ENCODE assay signal across 8 mouse cellular contexts in the genomic region with DNA sequence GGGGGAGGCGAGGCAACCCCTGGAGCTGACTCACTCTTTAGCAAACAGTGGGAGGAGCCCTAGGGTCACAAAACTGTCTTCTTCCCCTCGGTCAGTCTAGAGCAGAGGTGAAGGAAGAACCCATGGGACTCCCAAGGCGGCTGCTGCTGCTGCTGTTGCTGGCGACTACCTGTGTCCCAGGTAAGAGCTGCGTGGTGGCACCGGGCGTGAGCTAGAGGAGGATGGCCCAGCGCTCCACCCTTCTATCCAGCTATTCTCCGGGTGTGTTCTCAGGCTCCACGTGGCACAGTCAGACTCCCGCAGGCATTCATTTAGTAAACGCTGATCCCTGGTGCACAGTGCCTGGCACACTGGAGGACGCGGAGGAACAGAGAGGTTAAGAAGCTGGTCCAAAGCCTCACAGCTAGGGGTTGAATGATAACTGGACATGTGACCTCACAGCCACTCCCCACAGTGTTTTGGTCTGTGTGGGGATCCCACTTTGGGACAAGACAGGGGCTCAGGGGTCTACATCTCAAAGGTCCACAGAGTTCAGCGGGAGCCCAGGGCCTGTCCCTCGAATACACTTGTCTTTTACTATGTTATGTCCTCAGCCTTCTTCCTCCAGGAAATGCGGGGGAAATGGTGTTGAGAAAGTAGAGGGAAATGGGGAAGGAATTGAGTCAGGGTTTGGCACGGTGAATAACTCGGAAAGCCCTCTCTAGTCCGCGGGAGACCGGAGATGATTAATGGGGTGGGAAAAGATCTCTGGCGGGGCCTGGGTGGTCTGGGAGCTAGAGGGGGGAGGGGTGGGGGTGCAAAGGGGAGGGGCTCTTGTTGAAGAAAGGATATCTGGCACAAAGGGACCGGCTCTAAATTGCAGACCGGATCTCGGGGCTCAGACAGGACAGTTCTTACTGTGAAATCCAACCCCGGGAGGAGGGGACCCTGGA. TPM values are rescaled to one million over a fixed set of nuclear protein-coding genes. Genes with fewer than 3 reads are reported as not detected.
DNase-seq lines count a peak whose midpoint lies in the region; ATAC-seq and TF ChIP-seq lines count a peak whose summit lies in the region.

A gene (plus strand): TSS at position 97 of the 932 bp plus-strand sequence.

- peak; percentile 78; the same call in 1 of the 2 replicates for TF ChIP-seq POLR2A in spleen, adult 2 months (IDR thresholded peaks at IDR 0.05; ENCODE audit: low read depth, low read length)

- peaks cover 44% of the 10 kb centered on the region for H3K4me1 ChIP-seq in spleen, adult 2 months (ENCODE audit: control insufficient read depth, insufficient read depth, insufficient read length)
- H3K4me1 ChIP-seq in forebrain, embryonic 16.5 days (replicated peaks; ENCODE audit: control insufficient read depth, insufficient read depth, low read length) = peaks cover 7% of the 10 kb centered on the region; the same call in 1 of the 2 replicates
- peaks cover 24% of the 10 kb centered on the region for H3K4me1 ChIP-seq in intestine, embryonic 14.5 days (replicated peaks; ENCODE audit: control insufficient read depth, insufficient read depth, low read length)
- no peaks in the 10 kb centered on the region; the same call in 1 of the 2 replicates for H3K4me1 ChIP-seq in liver, embryonic 16.5 days (ENCODE audit: control insufficient read depth, low read depth, low read length)
- peaks cover 11% of the 10 kb centered on the region for H3K4me1 ChIP-seq in neural tube, embryonic 12.5 days

- H3K4me2 ChIP-seq in forebrain, embryonic 16.5 days (ENCODE audit: low read length) = peak within 1 kb of the TSS; percentile 3
- peak within 1 kb of the TSS; percentile 44 for H3K4me2 ChIP-seq in intestine, embryonic 14.5 days (ENCODE audit: low read length)
- peak within 1 kb of the TSS; percentile 38 for H3K4me2 ChIP-seq in liver, embryonic 16.5 days (ENCODE audit: low read depth, low read length)
- H3K4me2 ChIP-seq in neural tube, embryonic 12.5 days (replicated peaks) = peak within 1 kb of the TSS; percentile 42

- WGBS in spleen, adult 2 months = 4% methylated on average over 27 of the region's 27 CpGs
- WGBS in forebrain, embryonic 16.5 days = 12% methylated on average over 27 of the region's 27 CpGs
- WGBS in intestine, embryonic 14.5 days = 2% methylated on average over 26 of the region's 27 CpGs
- 2% methylated on average over 27 of the region's 27 CpGs for WGBS in liver, embryonic 16.5 days (ENCODE audit: insufficient replicate concordance)
- WGBS in neural tube, embryonic 12.5 days = 9% methylated on average over 27 of the region's 27 CpGs

- no peaks in the 10 kb centered on the region for H3K9me3 ChIP-seq in forebrain, embryonic 16.5 days (ENCODE audit: control insufficient read depth, low read length)
- no peaks in the 10 kb centered on the region for H3K9me3 ChIP-seq in intestine, embryonic 14.5 days (ENCODE audit: control insufficient read depth, low read length)
- H3K9me3 ChIP-seq in liver, embryonic 16.5 days (replicated peaks; ENCODE audit: control insufficient read depth, low read length) = no peaks in the 10 kb centered on the region
- no peaks in the 10 kb centered on the region for H3K9me3 ChIP-seq in neural tube, embryonic 12.5 days

- H3K27me3 ChIP-seq in spleen, adult 2 months (ENCODE audit: control insufficient read depth, insufficient read depth, low read length) = no peaks in the 10 kb centered on the region
- H3K27me3 ChIP-seq in forebrain, embryonic 16.5 days (replicated peaks; ENCODE audit: control insufficient read depth, insufficient read depth, low read length) = peaks cover 2% of the 10 kb centered on the region; the same call in 1 of the 2 replicates
- H3K27me3 ChIP-seq in intestine, embryonic 14.5 days (replicated peaks; ENCODE audit: control insufficient read depth, insufficient read depth, low read length) = no peaks in the 10 kb centered on the region
- H3K27me3 ChIP-seq in liver, embryonic 16.5 days (ENCODE audit: control insufficient read depth, insufficient read depth, low read depth, low read length) = peaks cover 3% of the 10 kb centered on the region; the same call in 1 of the 2 replicates
- H3K27me3 ChIP-seq in neural tube, embryonic 12.5 days (replicated peaks) = no peaks in the 10 kb centered on the region

- peak; percentile 53 to 65 for DNase-seq in spleen, adult 2 months (ENCODE audit: low read depth in 1 of 2, low spot score in 2 of 2)
- no peak for DNase-seq in spleen, postnatal 14 days (ENCODE audit: low spot score in 2 of 2)
- DNase-seq in intestine, embryonic 14.5 days (ENCODE audit: low spot score) = no peak
- DNase-seq in cerebellum, postnatal 14 days = no peak
- DNase-seq in layer of hippocampus, postnatal 14 days (ENCODE audit: low spot score in 2 of 2) = no peak

- ATAC-seq in forebrain, embryonic 16.5 days = no peak
- ATAC-seq in intestine, embryonic 14.5 days (replicated peaks; ENCODE audit: low FRiP score, low TSS enrichment, low read depth) = peak; percentile 71
- ATAC-seq in liver, embryonic 16.5 days (ENCODE audit: low read depth) = peak; percentile 61
- ATAC-seq in neural tube, embryonic 12.5 days (ENCODE audit: low FRiP score, low read depth) = peak; percentile 63

- no peak within 1 kb of the TSS for H3K9ac ChIP-seq in forebrain, embryonic 16.5 days (replicated peaks; ENCODE audit: low read depth, low read length)
- peak within 1 kb of the TSS; percentile 40 for H3K9ac ChIP-seq in intestine, embryonic 14.5 days (ENCODE audit: low read length)
- H3K9ac ChIP-seq in liver, embryonic 16.5 days (ENCODE audit: low read depth, low read length) = peak within 1 kb of the TSS; percentile 43; the same call in 1 of the 2 replicates
- H3K9ac ChIP-seq in neural tube, embryonic 12.5 days = no peak within 1 kb of the TSS

- peaks cover 10% of the 10 kb centered on the region for H3K36me3 ChIP-seq in spleen, adult 2 months (ENCODE audit: control insufficient read depth, insufficient read depth, low read length)
- no peaks in the 10 kb centered on the region for H3K36me3 ChIP-seq in forebrain, embryonic 16.5 days (ENCODE audit: control insufficient read depth, insufficient read depth)
- H3K36me3 ChIP-seq in intestine, embryonic 14.5 days (ENCODE audit: control insufficient read depth, insufficient read depth, low read length) = no peaks in the 10 kb centered on the region
- no peaks in the 10 kb centered on the region for H3K36me3 ChIP-seq in liver, embryonic 16.5 days (ENCODE audit: control insufficient read depth, insufficient read depth)
- H3K36me3 ChIP-seq in neural tube, embryonic 12.5 days = no peaks in the 10 kb centered on the region

- peak within 1 kb of the TSS; percentile 72 for H3K4me3 ChIP-seq in spleen, adult 2 months (ENCODE audit: extremely low read depth, insufficient read depth, insufficient read length)
- H3K4me3 ChIP-seq in forebrain, embryonic 16.5 days (replicated peaks; ENCODE audit: low read length) = no peak within 1 kb of the TSS
- peak within 1 kb of the TSS; percentile 35 for H3K4me3 ChIP-seq in intestine, embryonic 14.5 days (ENCODE audit: low read depth, low read length)
- H3K4me3 ChIP-seq in liver, embryonic 16.5 days (ENCODE audit: low read depth, low read length) = peak within 1 kb of the TSS; percentile 52
- H3K4me3 ChIP-seq in neural tube, embryonic 12.5 days = no peak within 1 kb of the TSS

- peak within 1 kb of the TSS; percentile 81 for H3K27ac ChIP-seq in spleen, adult 2 months (ENCODE audit: insufficient read depth, low read length)
- H3K27ac ChIP-seq in forebrain, embryonic 16.5 days (ENCODE audit: low read length) = no peak within 1 kb of the TSS
- peak within 1 kb of the TSS; percentile 51 for H3K27ac ChIP-seq in intestine, embryonic 14.5 days (ENCODE audit: low read depth)
- H3K27ac ChIP-seq in liver, embryonic 16.5 days (ENCODE audit: low read length) = peak within 1 kb of the TSS; percentile 64
- no peak within 1 kb of the TSS for H3K27ac ChIP-seq in neural tube, embryonic 12.5 days

- TF ChIP-seq CTCF in spleen, adult 2 months (IDR thresholded peaks at IDR 0.05; ENCODE audit: extremely low read depth, insufficient read depth, insufficient read length, insufficient replicate concordance) = no peak

RNA-seq across cellular contexts. Expression of the gene that starts here (rescaled TPM):
- 51.2 and 58.6 TPM in 2 replicates for polyA plus RNA-seq in spleen, adult 2 months (2012; rRNA removed)
- polyA plus RNA-seq in forebrain, embryonic 16.5 days (2015; fragmentation: Nextera tagmentation; extraction: Ambion mirVana) = 2.1 and 2.3 TPM in 2 replicates
- polyA plus RNA-seq in intestine, embryonic 14.5 days (2014; fragmentation: Nextera tagmentation; extraction: Ambion mirVana) = 10.0 and 10.7 TPM in 2 replicates
- 5.9 and 6.6 TPM in 2 replicates for polyA plus RNA-seq in liver, embryonic 16.5 days (2015; fragmentation: Nextera tagmentation; extraction: Ambion mirVana)
- 1.7 and 2.0 TPM in 2 replicates for polyA plus RNA-seq in neural tube, embryonic 12.5 days (2016; fragmentation: Nextera tagmentation; extraction: Ambion mirVana)
- total RNA-seq in layer of hippocampus, postnatal 14 days (2021) = 1 to 10 TPM in 1 of 2 experiments, under 1 TPM in 1; 0.76 to 1.0 TPM

Comparison
In these comparisons a context has a peak if more than half of its experiments do, and no peak if none do; other contexts are left out.
1. DNase-seq: peak in spleen, adult 2 months (2 of 2); none in spleen, postnatal 14 days (0 of 2), intestine, embryonic 14.5 days (single experiment), cerebellum, postnatal 14 days (0 of 2) and layer of hippocampus, postnatal 14 days (0 of 2).
2. H3K27ac ChIP-seq: peak in spleen, adult 2 months (single experiment), intestine, embryonic 14.5 days (single experiment) and liver, embryonic 16.5 days (single experiment); none in forebrain, embryonic 16.5 days (single experiment) and neural tube, embryonic 12.5 days (single experiment).
3. H3K4me3 ChIP-seq: peak in spleen, adult 2 months (single experiment), intestine, embryonic 14.5 days (single experiment) and liver, embryonic 16.5 days (single experiment); none in forebrain, embryonic 16.5 days (single experiment) and neural tube, embryonic 12.5 days (single experiment).
4. H3K9ac ChIP-seq: peak in intestine, embryonic 14.5 days (single experiment) and liver, embryonic 16.5 days (single experiment); none in forebrain, embryonic 16.5 days (single experiment) and neural tube, embryonic 12.5 days (single experiment).
5. Peak in every context shown above with its lines, with median percentiles within 50 percentile points of each other: H3K4me2 ChIP-seq.